Mouse (Mus musculus): ENCODE results near the gene Fam19a3.

Fam19a3 gene

DNA sequence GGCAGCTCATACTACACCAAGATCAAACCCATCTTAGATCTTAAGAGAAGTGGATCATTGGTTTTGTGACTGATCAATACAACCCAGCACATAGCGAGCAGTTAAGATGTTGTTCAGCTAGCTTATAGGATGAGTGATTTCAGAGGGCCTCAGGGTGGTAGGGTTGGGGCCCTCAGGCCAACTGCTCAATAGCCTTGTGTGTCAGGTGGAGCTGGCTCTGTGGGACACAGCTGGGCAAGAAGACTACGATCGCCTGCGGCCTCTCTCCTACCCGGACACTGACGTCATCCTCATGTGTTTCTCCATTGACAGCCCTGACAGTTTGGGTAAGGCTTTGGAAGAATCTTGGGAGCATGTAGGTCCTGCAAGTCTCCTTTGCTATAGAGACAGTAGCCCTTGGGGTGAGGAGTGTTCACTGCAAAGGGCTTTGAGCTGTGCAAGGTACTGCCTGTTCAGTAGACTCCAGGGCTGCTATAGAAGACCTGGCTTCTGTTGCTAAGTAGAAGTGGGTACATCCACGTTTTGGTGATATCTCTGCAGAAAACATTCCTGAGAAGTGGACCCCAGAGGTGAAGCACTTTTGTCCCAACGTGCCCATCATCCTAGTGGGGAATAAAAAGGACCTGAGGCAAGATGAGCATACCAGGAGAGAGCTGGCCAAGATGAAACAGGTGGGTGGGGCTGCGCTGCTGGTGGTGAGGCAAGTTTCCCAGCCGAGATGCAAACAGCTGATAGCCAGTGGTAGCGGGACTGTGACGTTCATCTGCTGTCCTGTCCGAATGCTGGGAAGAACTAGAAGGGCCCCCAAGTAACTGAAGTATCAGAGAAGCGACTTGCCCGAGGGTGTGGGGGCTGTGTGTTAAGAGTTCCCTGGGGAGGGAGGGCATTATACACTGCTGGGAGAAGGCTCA lies 11.0 kb upstream of the Fam19a3 start:
- DNase-seq (ENCODE audit: extremely low spot score), result no peak

DNA sequence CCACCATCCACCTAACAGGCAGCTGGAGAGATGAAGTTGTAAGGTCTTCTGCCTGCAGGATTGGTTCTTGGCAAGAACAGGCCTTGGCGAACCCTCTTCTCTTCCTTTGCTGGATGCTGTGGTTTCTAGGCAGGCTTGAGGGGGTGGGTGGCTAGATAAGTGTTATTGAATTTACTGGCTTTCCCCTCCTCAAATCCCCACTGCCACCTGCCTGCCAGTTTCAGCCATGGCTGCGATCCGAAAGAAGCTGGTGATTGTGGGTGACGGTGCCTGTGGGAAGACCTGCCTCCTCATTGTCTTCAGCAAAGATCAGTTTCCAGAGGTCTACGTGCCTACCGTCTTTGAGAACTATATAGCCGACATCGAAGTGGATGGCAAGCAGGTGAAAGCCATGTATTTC lies 10.0 kb upstream of the Fam19a3 start:
- no peak for DNase-seq (ENCODE audit: extremely low spot score)

DNA sequence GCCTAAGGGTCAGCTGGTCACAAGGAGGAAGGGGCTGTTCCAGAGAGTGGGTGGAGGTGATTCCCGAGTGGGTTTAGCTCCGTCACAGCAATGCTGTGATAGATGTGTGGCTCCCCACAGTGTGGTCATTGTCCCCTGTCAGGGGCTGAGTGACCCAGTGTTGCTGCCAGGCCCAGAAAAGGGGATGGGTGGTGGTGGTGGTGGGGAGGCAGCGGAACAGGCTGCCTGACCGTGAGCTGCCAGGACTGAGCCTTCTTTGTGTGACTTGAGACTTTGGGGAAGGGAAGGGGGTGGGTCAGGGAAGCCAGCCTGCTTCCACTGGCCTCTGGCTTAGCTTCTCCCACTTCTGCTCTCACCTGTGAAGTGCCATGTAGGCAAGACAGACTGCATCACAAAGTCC lies 9.4 kb upstream of the Fam19a3 start:
- DNase-seq (ENCODE audit: extremely low spot score), result no peak

DNA sequence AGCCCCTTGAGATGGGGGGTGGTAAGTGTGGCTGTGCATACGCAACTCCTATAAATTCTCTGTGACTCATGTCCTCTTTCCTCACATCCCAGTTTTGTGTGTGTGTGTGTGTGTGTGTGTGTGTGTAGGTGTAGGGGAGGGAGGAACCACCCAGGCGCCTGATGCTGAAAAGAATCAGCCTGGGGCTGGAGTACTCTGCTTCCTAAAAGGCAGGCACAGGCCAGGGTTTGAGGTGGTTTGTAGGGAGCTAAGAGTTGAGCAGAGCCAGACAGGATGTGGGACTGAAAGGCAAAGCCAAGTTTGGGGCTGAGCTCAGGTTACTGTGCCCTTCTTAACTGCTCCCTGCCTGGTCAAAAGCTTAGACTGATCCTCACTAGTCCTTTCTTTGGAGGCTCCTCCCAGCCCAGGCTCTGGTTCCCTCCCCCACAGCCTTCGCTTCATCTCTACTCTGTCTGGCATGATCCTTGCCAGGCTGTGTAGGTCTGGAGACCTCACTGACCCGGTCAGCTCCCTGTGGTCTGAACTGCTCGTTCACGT lies 8.8 kb upstream of the Fam19a3 start:
- DNase-seq (ENCODE audit: extremely low spot score), result peak; percentile 67

DNA sequence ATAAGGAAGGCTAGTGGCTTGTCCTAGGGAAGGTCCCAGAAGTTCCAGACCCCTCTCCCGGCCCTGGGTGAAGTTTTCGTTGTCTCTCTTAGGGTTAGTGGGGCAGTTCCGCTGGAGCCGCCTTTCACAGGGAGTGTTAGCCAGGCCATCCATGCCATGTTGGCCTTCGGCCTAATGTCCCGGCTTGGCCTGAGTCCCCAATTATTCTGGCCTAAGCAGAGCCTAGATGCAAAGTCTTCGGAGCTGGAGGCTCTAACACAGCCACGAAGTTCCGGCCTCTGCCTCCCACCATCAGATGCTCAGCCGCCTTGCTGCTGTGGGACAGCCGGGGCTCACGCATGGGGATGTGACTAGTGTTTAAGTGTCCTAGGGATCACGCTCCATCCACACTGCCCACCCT lies 8.2 kb upstream of the Fam19a3 start:
- no peak for DNase-seq (ENCODE audit: extremely low spot score)

DNA sequence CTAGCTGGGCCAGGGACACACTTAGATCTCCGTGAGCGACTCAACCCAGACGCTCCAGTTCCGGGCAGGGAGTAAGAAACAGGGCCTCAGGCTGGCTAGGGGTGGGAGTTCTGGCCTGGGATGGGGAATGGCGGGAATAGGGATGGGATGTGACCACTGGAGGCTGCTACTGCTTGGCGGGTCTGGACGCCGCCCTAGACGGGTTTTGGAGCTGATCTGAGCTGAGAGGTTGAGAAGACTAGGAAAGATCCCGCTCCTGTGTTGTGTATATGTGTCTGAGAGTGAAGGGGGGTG lies 7.6 kb upstream of the Fam19a3 start:
- DNase-seq (ENCODE audit: extremely low spot score), result no peak

DNA sequence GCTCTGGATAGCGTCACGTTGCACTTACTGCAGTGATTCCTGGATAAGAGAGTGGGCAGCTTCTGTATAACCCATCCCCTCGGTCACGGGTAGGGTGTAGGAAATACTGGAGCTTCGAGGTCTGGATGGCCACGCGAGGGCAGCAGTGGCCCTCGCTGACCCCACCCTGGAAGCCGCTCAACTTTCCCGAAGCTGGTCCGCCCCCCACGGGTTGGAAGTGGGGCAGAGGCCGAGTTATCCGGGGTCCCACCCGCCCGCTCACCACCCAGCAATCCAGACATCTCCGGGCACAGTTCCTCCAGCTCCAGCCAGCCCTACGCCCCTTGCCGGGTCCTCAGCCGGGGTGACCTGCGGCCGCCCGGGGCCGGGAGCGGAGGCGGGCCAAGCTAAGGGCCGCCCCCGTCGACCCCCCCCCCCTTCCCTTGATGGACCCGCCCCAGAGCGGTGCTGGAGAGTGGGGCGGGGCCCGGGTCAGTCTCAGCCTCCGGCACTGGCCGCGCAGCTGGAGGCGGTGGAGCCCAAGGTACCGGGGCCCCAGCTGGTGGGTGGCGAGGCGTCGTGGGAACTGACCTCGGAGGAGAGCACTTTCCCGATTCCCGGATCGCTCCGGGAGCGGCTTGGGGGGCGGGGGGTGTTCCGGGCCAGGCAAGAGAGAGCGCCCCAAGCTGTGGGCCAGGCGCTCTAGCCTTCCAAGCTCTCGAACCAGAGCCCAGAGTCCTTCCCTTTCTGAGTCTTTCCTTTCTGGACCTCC lies 7.1 kb upstream of the Fam19a3 start:
- DNase-seq (ENCODE audit: extremely low spot score), result peak; percentile 89

DNA sequence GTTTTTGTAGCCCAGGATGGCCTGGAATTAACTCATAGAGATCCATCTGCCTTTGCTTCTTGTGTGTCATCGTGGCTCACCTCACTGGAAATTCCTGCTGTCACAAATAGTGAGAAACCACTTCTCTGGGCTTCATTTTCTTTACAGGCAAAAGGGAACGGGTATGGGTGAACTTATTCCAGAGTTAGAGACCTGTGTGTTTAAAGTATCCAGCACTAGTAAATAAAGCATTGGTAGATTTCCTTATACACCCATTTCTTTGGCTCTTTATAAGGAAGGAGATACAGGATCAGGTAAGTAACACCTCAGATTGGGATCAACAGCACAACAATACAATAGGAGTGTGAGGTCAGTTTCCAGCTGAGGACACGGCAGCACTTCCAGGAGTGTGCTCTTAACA lies 6.4 kb upstream of the Fam19a3 start, which contains the start of gene Rhoc:
Rhoc (plus strand) TSS at position 301 of the 400 bp plus-strand sequence.
- DNase-seq (ENCODE audit: extremely low spot score), result no peak

DNA sequence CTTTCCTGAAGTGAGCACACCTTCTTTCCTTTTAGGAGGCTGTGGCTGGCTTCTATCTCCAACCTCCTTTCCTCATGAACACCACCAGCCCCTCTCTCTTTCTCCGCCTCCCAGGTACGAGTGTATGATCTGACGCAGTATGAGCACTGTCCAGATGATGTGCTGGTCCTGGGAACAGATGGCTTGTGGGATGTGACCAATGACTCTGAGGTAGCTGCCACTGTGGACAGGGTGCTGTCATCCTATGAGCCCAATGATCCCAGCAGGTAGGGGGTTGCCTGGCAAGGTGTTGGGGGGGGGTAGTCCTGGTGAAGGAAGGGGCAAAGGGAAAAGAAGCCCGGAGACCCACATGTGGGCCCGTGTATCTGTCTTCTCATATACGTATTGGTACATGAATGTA lies 3.6 kb upstream of the Fam19a3 start:
- no peak for DNase-seq (ENCODE audit: extremely low spot score)

DNA sequence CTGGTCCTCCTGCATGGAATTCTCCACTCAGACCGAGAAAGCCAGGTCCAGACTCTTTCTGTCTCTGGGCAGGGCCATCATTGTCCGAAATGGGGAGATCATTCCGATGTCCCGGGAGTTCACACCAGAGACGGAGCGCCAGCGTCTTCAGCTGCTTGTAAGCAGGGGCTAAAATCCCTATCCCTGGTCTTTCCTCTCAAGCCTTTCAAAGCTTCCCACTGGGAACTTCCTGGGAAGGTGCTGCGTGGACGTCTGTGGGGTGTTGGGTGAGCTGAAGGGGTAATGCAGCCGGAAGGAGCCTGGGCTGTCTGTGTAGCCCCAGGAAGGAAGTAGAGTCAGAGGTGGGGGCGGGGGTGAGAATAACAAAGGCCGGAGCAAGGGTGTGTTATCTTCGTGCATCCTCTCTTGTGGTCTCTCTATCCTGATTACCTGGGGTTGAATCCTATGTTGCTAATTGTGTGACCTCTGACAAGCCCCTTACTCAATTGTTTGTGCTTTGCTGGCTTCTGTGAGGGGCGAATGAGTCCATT lies 2.4 kb upstream of the Fam19a3 start:
- DNase-seq (ENCODE audit: extremely low spot score), result no peak

DNA sequence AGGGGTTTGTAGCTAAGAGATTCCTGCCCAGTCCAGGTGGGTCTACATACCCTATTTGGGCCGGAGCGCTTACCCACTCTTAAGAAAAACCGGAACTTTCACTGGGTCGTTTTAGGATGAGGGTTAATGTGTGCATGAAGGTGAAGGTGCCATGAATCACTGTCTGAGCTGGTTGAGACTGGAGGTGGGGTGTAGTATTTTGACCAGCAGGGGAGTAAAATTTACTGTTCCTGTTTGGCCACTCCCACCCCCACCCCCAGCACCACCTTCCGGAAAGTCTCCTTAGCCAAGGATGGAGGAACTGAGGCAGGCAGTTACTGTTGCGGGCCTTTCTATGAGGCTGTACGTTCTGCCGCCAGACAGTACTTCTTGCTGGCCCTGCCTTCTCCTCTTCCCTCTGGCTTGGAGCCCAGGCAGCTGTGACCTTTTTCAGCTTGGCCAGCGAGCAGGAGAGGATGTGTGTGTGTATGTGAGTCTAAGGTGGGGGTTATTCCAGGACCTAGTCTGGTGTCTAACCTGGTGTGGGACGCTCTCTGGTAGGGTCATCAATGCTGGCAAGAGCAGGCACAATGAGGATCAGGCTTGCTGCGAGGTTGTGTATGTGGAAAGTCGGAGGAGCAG lies 531 bp upstream of the Fam19a3 start:
- no peak for DNase-seq (ENCODE audit: extremely low spot score)

DNA sequence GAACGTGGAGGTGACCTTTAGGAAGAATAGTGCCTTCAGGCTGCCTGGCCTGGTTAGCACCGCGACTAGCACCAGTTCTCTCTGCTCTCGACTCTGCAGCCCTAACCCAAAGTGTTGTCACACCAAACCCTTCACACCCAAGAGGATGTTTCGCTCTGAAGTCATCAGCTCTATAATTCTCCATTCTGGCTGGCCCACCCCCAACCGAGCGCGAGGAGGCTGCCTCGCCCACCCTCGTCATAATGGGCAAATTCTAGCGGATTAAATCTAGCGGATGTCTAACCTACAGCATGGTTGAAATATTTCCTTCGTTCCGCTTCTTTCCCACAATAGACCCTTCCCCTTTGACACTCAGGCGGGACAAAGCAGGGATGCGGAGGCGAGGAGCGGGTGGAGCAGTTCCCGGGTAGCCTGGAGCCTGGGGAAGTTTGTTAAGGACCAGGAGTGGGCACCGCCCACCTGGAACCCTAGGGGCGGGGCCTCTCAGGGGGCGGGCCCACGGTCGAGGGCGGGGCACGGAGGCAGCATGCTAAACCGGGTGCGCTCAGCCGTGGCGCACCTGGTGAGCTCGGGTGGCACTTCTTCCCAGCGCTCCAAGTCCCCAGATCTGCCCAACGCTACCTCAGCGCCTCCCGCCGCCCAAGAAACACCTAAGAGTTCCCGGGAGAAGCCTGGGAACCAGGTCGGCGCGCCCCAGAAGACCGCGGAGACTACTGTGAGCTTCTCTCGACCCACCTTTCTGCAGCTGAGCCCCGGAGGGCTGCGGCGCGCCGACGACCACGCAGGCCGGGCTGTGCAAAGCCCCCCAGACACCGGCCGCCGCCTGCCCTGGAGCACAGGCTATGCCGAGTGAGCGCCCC lies 849 bp downstream of the Fam19a3 start, which contains the start of gene Ppm1j:
Ppm1j (plus strand) TSS at position 496 of the 860 bp plus-strand sequence.
- DNase-seq (ENCODE audit: extremely low spot score), result peak; percentile 80

DNA sequence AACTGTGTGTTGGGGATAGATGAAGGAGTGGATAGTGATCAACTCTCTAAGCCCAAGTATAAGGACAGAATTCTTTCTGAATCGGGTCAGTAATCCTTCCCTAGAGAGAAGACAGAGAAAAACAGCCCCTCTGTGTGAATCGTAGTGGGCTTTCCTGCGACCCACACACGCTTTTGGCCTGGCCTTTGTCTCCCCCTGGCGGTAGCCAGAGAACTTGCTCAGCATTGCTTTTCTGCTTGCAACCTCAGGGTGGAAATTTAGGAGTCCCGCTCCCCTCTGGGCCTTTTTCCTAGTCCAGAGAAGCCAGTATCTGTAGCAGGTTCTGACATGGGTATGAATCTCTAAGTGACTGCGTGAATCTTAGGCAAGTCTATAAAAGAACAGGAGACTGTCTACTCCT lies 1.7 kb downstream of the Fam19a3 start:
- peak; percentile 79 for DNase-seq (ENCODE audit: extremely low spot score)

DNA sequence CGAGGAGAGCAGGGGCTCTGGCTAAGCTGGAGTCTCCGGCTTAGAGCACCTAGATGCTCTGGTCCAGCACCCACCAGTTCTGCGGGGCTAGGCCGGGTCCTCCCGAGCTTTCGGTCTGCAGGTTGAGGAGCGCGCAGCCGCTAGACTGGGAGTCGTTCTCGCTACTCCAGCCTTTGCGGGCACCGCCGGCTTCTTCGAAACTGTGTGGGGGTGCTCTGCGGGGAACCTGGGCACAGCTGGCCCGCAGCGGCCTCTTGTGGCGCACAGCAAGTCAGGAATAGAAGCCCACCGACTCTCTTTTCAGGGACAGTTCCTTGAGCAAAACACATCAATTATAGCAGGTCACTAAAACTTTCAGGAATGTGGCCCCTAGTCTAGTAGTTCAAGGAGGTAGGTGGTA lies 4.3 kb downstream of the Fam19a3 start:
- peak; percentile 54 for DNase-seq (ENCODE audit: extremely low spot score)

DNA sequence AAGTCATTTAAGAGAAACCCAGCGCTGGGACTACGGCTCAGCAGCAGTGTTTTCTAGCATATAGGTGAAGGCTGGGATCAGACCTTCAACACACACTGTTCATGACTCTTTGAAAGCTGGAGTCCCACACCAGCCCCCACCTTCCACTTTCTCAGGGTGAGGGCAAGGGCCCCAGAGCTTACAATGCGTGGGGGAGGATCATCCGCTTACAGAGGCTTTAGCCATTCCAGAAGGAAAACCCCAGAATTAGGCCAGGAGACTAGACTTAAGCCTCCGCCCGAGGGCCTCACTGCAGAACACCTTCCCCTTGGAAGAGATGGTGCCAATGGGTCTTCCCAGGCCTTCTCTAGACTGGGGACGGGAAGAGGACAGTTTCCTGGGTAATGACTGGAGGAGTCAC lies 8.3 kb downstream of the Fam19a3 start:
- no peak for DNase-seq (ENCODE audit: extremely low spot score)

DNA sequence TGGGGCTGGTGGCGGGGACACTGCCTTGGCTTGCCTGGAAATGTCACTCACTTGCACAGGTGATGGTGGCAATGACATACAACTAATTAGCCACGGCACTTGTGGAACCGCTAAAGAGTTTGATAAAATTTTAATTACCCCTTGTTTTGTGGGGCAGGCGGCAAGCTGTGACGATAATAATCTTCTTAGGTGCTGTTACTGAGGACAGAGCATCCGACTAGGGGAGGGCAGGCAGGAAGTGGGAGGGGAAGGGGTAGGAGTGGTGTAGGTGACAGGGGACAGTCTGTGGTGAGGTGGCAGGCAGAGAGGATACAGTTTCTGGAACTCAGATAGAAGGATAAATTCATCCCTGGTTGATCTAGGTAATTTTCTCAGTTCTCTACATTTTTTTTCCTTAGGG lies 10.2 kb downstream of the Fam19a3 start:
- DNase-seq (ENCODE audit: extremely low spot score), result no peak

DNA sequence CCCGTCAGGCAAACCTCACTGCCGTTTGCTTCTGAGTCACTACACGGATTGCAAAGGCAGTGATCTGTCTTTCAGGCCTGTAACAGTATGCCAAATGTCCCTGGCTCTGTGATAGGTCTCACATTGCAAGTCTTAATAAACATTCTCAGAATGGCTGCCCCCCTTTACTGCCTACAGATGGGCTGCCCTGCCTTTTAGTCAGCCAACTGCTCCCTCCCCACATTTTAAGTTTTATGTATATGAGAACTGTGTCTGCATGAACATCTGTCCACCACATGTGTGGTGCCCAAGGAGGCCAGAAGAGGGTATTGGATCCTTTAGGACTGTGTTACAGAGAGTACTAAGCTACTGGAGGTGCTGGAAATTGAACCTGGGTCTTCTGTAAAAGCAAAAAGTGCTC lies 10.7 kb downstream of the Fam19a3 start:
- DNase-seq (ENCODE audit: extremely low spot score), result no peak

DNA sequence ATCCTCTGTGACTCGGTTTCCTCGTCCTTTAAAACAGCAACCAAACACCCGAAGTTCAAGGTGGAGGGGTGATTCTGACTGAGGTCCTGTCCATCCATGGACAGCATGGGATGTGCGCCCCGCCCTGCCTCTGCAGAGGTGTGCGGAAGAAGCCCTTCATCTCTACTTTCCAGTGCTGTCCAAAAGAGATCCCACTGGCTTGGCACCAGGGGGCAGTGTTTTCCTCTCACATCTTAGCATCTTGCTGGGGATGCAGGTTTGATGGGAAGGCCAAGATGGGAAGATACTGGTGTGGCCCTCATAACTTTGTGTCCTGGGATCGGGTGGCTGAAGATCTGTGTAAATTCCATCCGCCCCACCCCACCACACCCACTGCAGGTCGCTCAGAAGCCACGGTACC lies 11.6 kb downstream of the Fam19a3 start:
- no peak for DNase-seq (ENCODE audit: extremely low spot score)

DNA sequence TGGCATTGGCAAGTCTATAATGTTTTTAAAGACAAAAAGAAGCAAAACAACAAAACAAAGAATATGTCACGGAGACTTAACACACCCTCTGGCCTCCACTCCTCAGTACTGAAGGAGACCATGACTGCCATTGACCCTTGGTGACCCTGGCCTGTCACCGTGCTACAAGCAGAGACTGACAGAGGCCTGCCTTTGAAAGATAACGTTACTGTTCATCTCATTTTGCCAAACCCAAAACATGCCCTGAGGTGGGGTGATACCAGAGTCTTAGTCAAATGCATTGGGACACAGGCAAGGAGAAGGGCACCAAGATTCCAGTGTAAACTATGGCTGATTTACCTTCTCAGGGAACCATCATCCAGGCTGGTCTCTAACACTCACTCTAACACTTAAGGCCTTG lies 12.5 kb downstream of the Fam19a3 start:
- no peak for DNase-seq (ENCODE audit: extremely low spot score)

DNA sequence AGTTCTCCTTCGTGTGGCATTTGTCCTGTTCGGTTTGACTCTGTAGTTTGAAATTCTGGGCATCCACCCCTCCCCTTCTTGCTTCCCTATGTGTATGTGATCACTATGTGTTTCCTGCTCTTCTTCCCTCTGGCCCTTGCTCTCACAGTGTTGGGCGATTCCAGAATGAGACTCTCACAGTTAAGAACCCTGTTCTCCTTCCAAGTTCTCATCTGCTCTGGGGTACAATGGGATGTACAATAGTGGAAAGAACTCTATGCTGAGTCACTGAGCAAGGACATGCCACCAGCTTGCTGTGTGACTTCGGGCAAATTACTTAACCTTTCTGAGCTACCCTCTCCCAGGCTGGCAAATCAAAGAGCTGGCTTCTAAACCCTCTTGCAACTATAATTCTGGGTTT lies 13.9 kb downstream of the Fam19a3 start:
- no peak for DNase-seq (ENCODE audit: extremely low spot score)

DNA sequence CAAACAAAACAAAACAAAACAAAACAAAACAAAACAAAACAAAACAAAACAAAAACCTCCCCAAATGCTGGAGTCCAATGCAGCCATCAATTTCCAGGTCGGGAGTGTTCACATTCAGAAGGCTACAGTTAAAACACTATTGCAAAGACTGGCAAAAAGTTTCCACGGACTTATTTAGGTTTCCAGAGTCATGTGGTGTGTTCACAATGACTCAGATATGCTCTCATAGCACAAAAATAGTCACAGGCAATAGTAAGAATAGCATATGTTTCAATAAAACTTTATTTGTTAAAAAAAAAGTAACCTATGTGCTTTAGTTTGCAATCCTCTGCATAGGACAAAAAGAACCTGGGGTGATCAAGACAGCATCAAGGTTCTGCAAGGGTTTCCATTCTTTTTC lies 14.5 kb downstream of the Fam19a3 start:
- DNase-seq (ENCODE audit: extremely low spot score), result no peak
